Mouse (Mus musculus) MEL (cell line): ENCODE data around the gene Mrpl2. TPM values are rescaled to one million over a fixed set of nuclear protein-coding genes. Genes with fewer than 3 reads are reported as not detected.

Experiments used
- DNase-seq: peaks from one replicate; pipeline ENCODE4 v3.0.0; 2011; ENCODE audit warnings: low read depth, low spot score
- H3K27ac ChIP-seq: 2 replicates; pipeline ENCODE4 v1.5.1; 2012; ENCODE audit warnings: low read depth, mild to moderate bottlenecking, control low read depth, low read length, moderate library complexity; ENCODE audit not compliant: control insufficient read depth
- H3K27me3 ChIP-seq, 2 experiments: fragments of 150-350 bp in 1 of 2; sonication (generic) in 1 of 2; 2 replicates each; pipeline ENCODE4 v1.6.1; 2012; ENCODE audit warnings: low read length in 2 of 2, mild to moderate bottlenecking in 2 of 2, improper control_type of control experiment in 1 of 2, moderate library complexity in 1 of 2; ENCODE audit not compliant: insufficient read depth in 2 of 2, control insufficient read depth in 1 of 2
- H3K36me3 ChIP-seq, 2 experiments: 2 replicates each; pipeline ENCODE4 v1.6.1; 2012 to 2014; ENCODE audit warnings: low read length in 2 of 2, improper control_type of control experiment in 1 of 2, inconsistent platforms in 1 of 2, mild to moderate bottlenecking in 1 of 2; ENCODE audit not compliant: insufficient read depth in 2 of 2, control insufficient read depth in 1 of 2
- H3K4me1 ChIP-seq, 2 experiments: fragments of 150-350 bp in 1 of 2; sonication (generic) in 1 of 2; 2 replicates each; pipeline ENCODE4 v1.6.1; 2012; ENCODE audit warnings: low read length in 2 of 2, improper control_type of control experiment in 1 of 2, mild to moderate bottlenecking in 1 of 2; ENCODE audit not compliant: insufficient read depth in 2 of 2, control insufficient read depth in 1 of 2
- H3K4me3 ChIP-seq, 2 experiments: fragments of 150-350 bp in 1 of 2; sonication (generic) in 1 of 2; 2 replicates each; pipeline ENCODE4 v1.5.1; 2012; ENCODE audit warnings: low read depth in 2 of 2, low read length in 2 of 2, mild to moderate bottlenecking in 2 of 2, moderate library complexity in 2 of 2, control low read depth in 1 of 2, improper control_type of control experiment in 1 of 2; ENCODE audit not compliant: control insufficient read depth in 1 of 2, insufficient read depth in 1 of 2
- H3K79me2 ChIP-seq: 2 replicates; pipeline ENCODE4 v1.6.1; 2012; ENCODE audit warnings: mild to moderate bottlenecking, low read length, moderate library complexity; ENCODE audit not compliant: control insufficient read depth, poor library complexity, insufficient read depth
- H3K9ac ChIP-seq: 2 replicates; pipeline ENCODE4 v1.6.1; 2012; ENCODE audit warnings: low read depth, mild to moderate bottlenecking, control low read depth, low read length, moderate library complexity; ENCODE audit not compliant: control insufficient read depth, poor library complexity, severe bottlenecking
- H3K9me3 ChIP-seq: fragments of 150-350 bp; sonication (generic); replicated peaks from 2 replicates; pipeline ENCODE4 v1.6.1; 2012; ENCODE audit warnings: mild to moderate bottlenecking, low read length, improper control_type of control experiment, moderate library complexity; ENCODE audit not compliant: insufficient read depth
- BHLHE40 ChIP-seq: IDR thresholded peaks from 2 replicates; pipeline ENCODE4 v1.6.1; 2012; ENCODE audit warnings: low read depth, mild to moderate bottlenecking, inconsistent platforms, low read length, improper control_type of control experiment, borderline replicate concordance
- CHD1 ChIP-seq: IDR thresholded peaks from 2 replicates; pipeline ENCODE4 v1.6.1; 2012; ENCODE audit warnings: low read depth, mild to moderate bottlenecking, inconsistent platforms, low read length, improper control_type of control experiment
- CHD2 ChIP-seq: IDR thresholded peaks from 2 replicates; pipeline ENCODE4 v1.6.1; 2011; ENCODE audit warnings: low read length, improper control_type of control experiment
- CTCF ChIP-seq, 3 experiments: IDR thresholded peaks in 2 of 3; conservative IDR thresholded peaks in 1 of 3; 2 replicates each; pipeline ENCODE4 v1.5.1; 2011 to 2012; ENCODE audit warnings: low read length in 3 of 3, low read depth in 2 of 3, mild to moderate bottlenecking in 2 of 3, improper control_type of control experiment in 1 of 3, inconsistent platforms in 1 of 3, mixed read lengths in 1 of 3, moderate library complexity in 1 of 3; ENCODE audit not compliant: control insufficient read depth in 1 of 3, insufficient read depth in 1 of 3, poor library complexity in 1 of 3, severe bottlenecking in 1 of 3
- E2F4 ChIP-seq: IDR thresholded peaks from 2 replicates; pipeline ENCODE4 v1.6.1; 2011; ENCODE audit warnings: low read depth, low read length, improper control_type of control experiment, borderline replicate concordance
- ETS1 ChIP-seq: IDR thresholded peaks from 2 replicates; pipeline ENCODE4 v1.6.1; 2012; ENCODE audit warnings: low read depth, mild to moderate bottlenecking, inconsistent platforms, low read length, improper control_type of control experiment, moderate library complexity
- GABPA ChIP-seq: IDR thresholded peaks from 2 replicates; pipeline ENCODE4 v1.6.1; 2012; ENCODE audit warnings: low read depth, mild to moderate bottlenecking, inconsistent platforms, low read length, improper control_type of control experiment, moderate library complexity
- GATA1 ChIP-seq: IDR thresholded peaks from 2 replicates; pipeline ENCODE4 v1.6.1; 2011; ENCODE audit warnings: low read depth, low read length, improper control_type of control experiment
- KAT2A ChIP-seq: conservative IDR thresholded peaks from 2 replicates; pipeline ENCODE4 v1.6.1; 2012; ENCODE audit warnings: low read depth, low read length, improper control_type of control experiment, inconsistent platforms
- MAZ ChIP-seq: IDR thresholded peaks from 2 replicates; pipeline ENCODE4 v1.6.1; 2012; ENCODE audit warnings: low read depth, mild to moderate bottlenecking, inconsistent platforms, low read length, improper control_type of control experiment
- MEF2A ChIP-seq: IDR thresholded peaks from 2 replicates; pipeline ENCODE4 v1.6.1; 2014; ENCODE audit warnings: low read depth, mild to moderate bottlenecking, inconsistent platforms, low read length, improper control_type of control experiment; ENCODE audit not compliant: poor library complexity, insufficient replicate concordance, severe bottlenecking; ENCODE audit errors: extremely low read depth
- MXI1 ChIP-seq: IDR thresholded peaks from 2 replicates; pipeline ENCODE4 v1.6.1; 2011; ENCODE audit warnings: mild to moderate bottlenecking, low read depth, low read length, improper control_type of control experiment
- MYC ChIP-seq: IDR thresholded peaks from 2 replicates; pipeline ENCODE4 v1.6.1; 2011; ENCODE audit warnings: low read depth, mild to moderate bottlenecking, low read length, improper control_type of control experiment, moderate library complexity
- POLR2A ChIP-seq, 2 experiments: IDR thresholded peaks; 2 replicates each; pipeline ENCODE4 v1.6.1; 2011 to 2012; ENCODE audit warnings: low read length in 2 of 2, mild to moderate bottlenecking in 2 of 2, control low read depth in 1 of 2, improper control_type of control experiment in 1 of 2, low read depth in 1 of 2, moderate library complexity in 1 of 2; ENCODE audit not compliant: control insufficient read depth in 1 of 2, insufficient read depth in 1 of 2, poor library complexity in 1 of 2
- POLR2AphosphoS5 ChIP-seq: IDR thresholded peaks from 2 replicates; pipeline ENCODE4 v1.6.1; 2012; ENCODE audit warnings: low read depth, borderline replicate concordance, mild to moderate bottlenecking, inconsistent platforms, low read length, moderate library complexity, mixed read lengths
- RAD21 ChIP-seq: IDR thresholded peaks from 2 replicates; pipeline ENCODE4 v1.6.1; 2011; ENCODE audit warnings: mild to moderate bottlenecking, low read depth, low read length, improper control_type of control experiment
- RCOR1 ChIP-seq: IDR thresholded peaks from 2 replicates; pipeline ENCODE4 v1.6.1; 2012; ENCODE audit warnings: low read depth, mild to moderate bottlenecking, inconsistent platforms, low read length, improper control_type of control experiment
- TCF12 ChIP-seq: IDR thresholded peaks from 2 replicates; pipeline ENCODE4 v1.6.1; 2014; ENCODE audit warnings: low read depth, mild to moderate bottlenecking, inconsistent platforms, low read length, improper control_type of control experiment, moderate library complexity
- ZKSCAN1 ChIP-seq: IDR thresholded peaks from 2 replicates; pipeline ENCODE4 v1.6.1; 2012; ENCODE audit warnings: low read depth, mild to moderate bottlenecking, inconsistent platforms, low read length, improper control_type of control experiment, moderate library complexity
- ZMIZ1 ChIP-seq: IDR thresholded peaks from 2 replicates; pipeline ENCODE4 v1.6.1; 2012; ENCODE audit warnings: low read depth, mild to moderate bottlenecking, inconsistent platforms, low read length, improper control_type of control experiment, moderate library complexity
- ZNF384 ChIP-seq: IDR thresholded peaks from 2 replicates; pipeline ENCODE4 v1.6.1; 2012; ENCODE audit warnings: low read depth, mild to moderate bottlenecking, inconsistent platforms, low read length, improper control_type of control experiment
- polyA plus RNA-seq, 2 experiments: library from polyadenylated mRNA; stranded (reverse) in 1 of 2; unstranded in 1 of 2; fragments of >175 nt in 1 of 2; fragments of >200 nt in 1 of 2; gene quantifications; 2 replicates each; pipeline versions ENCODE4 v1.2.1 to v1.2.4; 2012; ENCODE audit warnings: low replicate concordance in 2 of 2, low read depth in 1 of 2; ENCODE audit not compliant: insufficient read length in 2 of 2, insufficient read depth in 1 of 2, missing spikeins in 1 of 2
- total RNA-seq: library from RNA; depleted of rRNA; stranded (reverse); fragments of 300-350 nt; gene quantifications from 2 replicates; pipeline ENCODE4 v1.2.3, GENCODE M21; 2012

Gene Mrpl2
- total and polyA plus RNA-seq, 3 experiments, result 207 to 237 TPM; not detected in 1

GRCm38 (mm10) chr17:46682654-46683389, 36.8 kb downstream of the Mrpl2 start:
- DNase-seq, result no peak
- H3K9me3 ChIP-seq, result no peaks in the 10 kb centered on the region
- H3K36me3 ChIP-seq, result peaks cover 0 to 13% of the 10 kb centered on the region in 2 experiments; a peak in 3 of 4 replicates

GRCm38 (mm10) chr17:46685913-46686312, 39.9 kb downstream of the Mrpl2 start:
- H3K9ac ChIP-seq, result no peak overlapping the region
- H3K9me3 ChIP-seq, result no peaks in the 10 kb centered on the region
- no peak for TF ChIP-seq ZNF384
- TF ChIP-seq KAT2A, result no peak
- TF ChIP-seq GATA1, result no peak
- TF ChIP-seq ZMIZ1, result no peak
- TF ChIP-seq ETS1, result no peak
- TF ChIP-seq MEF2A, result no peak
- H3K4me1 ChIP-seq, result no peaks in the 10 kb centered on the region; a peak in 1 of 4 replicates
- H3K27me3 ChIP-seq, result no peaks in the 10 kb centered on the region
- no peak for DNase-seq
- H3K4me3 ChIP-seq, result no peak overlapping the region
- H3K27ac ChIP-seq, result no peak overlapping the region
- peaks cover 0 to 3% of the 10 kb centered on the region in 2 experiments; a peak in 2 of 4 replicates for H3K36me3 ChIP-seq
- peaks cover 8% of the 10 kb centered on the region; the same call in 1 of the 2 replicates for H3K79me2 ChIP-seq

More at GRCm38 (mm10) chr17:46682654-46683389, 36.8 kb downstream of the Mrpl2 start:
- H3K79me2 ChIP-seq, result peaks cover 34% of the 10 kb centered on the region
- no peaks in the 10 kb centered on the region for H3K27me3 ChIP-seq
- no peak overlapping the region for H3K9ac ChIP-seq
- H3K4me1 ChIP-seq, result peaks cover 2 to 9% of the 10 kb centered on the region in 2 experiments; a peak in 3 of 4 replicates
- no peak overlapping the region for H3K27ac ChIP-seq
- H3K4me3 ChIP-seq, result no peak overlapping the region
- TF ChIP-seq GABPA (no peak), MXI1 (no peak), CHD2 (no peak), BHLHE40 (no peak), ZMIZ1 (no peak), GATA1 (no peak), ZKSCAN1 (no peak), E2F4 (no peak), ZNF384 (no peak)
- TF ChIP-seq, all 39 proteins: peak for 0

- no peak overlapping the region for H3K9ac ChIP-seq
- TF ChIP-seq ETS1 (no peak), MAZ (no peak), POLR2A (IDR thresholded peaks at IDR 0.05; ENCODE audit: control insufficient read depth in 1 of 2, insufficient read depth in 1 of 2, low read depth in 1 of 2, low read length in 2 of 2, poor library complexity in 1 of 2) (no peak), ZNF384 (no peak), CTCF (IDR thresholded peaks at IDR 0.05 in 2 of 3, conservative IDR thresholded peaks at IDR 0.05 in 1 of 3; ENCODE audit: control insufficient read depth in 1 of 3, insufficient read depth in 1 of 3, low read depth in 2 of 3, low read length in 3 of 3, poor library complexity in 1 of 3, severe bottlenecking in 1 of 3) (no peak), KAT2A (no peak), TCF12 (no peak), CHD1 (no peak), POLR2AphosphoS5 (no peak), GABPA (no peak), BHLHE40 (no peak), RCOR1 (no peak), RAD21 (no peak), MYC (no peak)
- TF ChIP-seq, all 39 proteins: peak for 0
- Histone ChIP-seq H3K27ac (no peak overlapping the region), H3K27me3 (no peaks in the 10 kb centered on the region), H3K36me3 (no peaks in the 10 kb centered on the region; a peak in 1 of 4 replicates), H3K9me3 (no peaks in the 10 kb centered on the region), H3K4me1 (no peaks in the 10 kb centered on the region), H3K4me3 (no peak overlapping the region), H3K79me2 (no peaks in the 10 kb centered on the region)
- DNase-seq, result no peak
These were observed 44.6 kb downstream of the Mrpl2 start for GRCm38 (mm10) chr17:46690665-46691064.
